Mouse (Mus musculus) B cell, adult 2 months (primary cell): ENCODE results near the gene Gripap1.

Experiments used
- DNase-seq, 2 experiments: peaks; one replicate each; pipeline ENCODE4 v3.0.0; 2022

Gene Gripap1

GRCm38 (mm10) chrX:7789542-7790136 is at the start of gene Gripap1:
TSS of gene Gripap1 (plus strand) at chrX:7789765.
- peak; percentile 78 to 81 for DNase-seq

GRCm38 (mm10) chrX:7740082-7740819 is 49.3 kb upstream of the Gripap1 start:
- no peak for DNase-seq

- no peak for DNase-seq
These were observed 48.5 kb upstream of the Gripap1 start for GRCm38 (mm10) chrX:7741103-7741502.

GRCm38 (mm10) chrX:7743470-7743869 is 46.1 kb upstream of the Gripap1 start:
- DNase-seq: no peak

GRCm38 (mm10) chrX:7744940-7745339 is 44.6 kb upstream of the Gripap1 start:
- no peak for DNase-seq

GRCm38 (mm10) chrX:7745429-7745828 is 44.1 kb upstream of the Gripap1 start:
- DNase-seq: no peak

- no peak for DNase-seq
These were observed 39.0 kb upstream of the Gripap1 start, which contains the start of gene Ccdc120 for GRCm38 (mm10) chrX:7750432-7751116. TSS of gene Ccdc120 (minus strand) at chrX:7750905.

GRCm38 (mm10) chrX:7753627-7754026 is 35.9 kb upstream of the Gripap1 start:
- peak in 1 of 2 experiments; percentile 55 for DNase-seq

GRCm38 (mm10) chrX:7762137-7762920 is 27.2 kb upstream of the Gripap1 start, which contains the start of gene Tfe3:
TSS of gene Tfe3 (plus strand) at chrX:7762560.
- DNase-seq: peak; percentile 86 to 89

- no peak for DNase-seq
These were observed 26.7 kb upstream of the Gripap1 start for GRCm38 (mm10) chrX:7762921-7763197.

GRCm38 (mm10) chrX:7763631-7764393 is 25.8 kb upstream of the Gripap1 start:
- peak; percentile 2 to 12 for DNase-seq

GRCm38 (mm10) chrX:7764657-7765280 is 24.8 kb upstream of the Gripap1 start:
- no peak for DNase-seq

GRCm38 (mm10) chrX:7765281-7765670 is 24.3 kb upstream of the Gripap1 start:
- DNase-seq: no peak

GRCm38 (mm10) chrX:7765764-7766163 is 23.8 kb upstream of the Gripap1 start:
- no peak for DNase-seq

GRCm38 (mm10) chrX:7769302-7770017 is 20.1 kb upstream of the Gripap1 start:
- no peak for DNase-seq

GRCm38 (mm10) chrX:7772766-7773165 is 16.8 kb upstream of the Gripap1 start:
- peak; percentile 49 to 60 for DNase-seq

- DNase-seq: no peak
These were observed 13.9 kb upstream of the Gripap1 start for GRCm38 (mm10) chrX:7775501-7776205.

GRCm38 (mm10) chrX:7776329-7777082 is 13.1 kb upstream of the Gripap1 start:
- peak; percentile 54 to 61 for DNase-seq

- no peak for DNase-seq
These were observed 10.9 kb upstream of the Gripap1 start for GRCm38 (mm10) chrX:7778450-7779244.
